Mouse (Mus musculus): Measurements from ENCODE around the gene Prmt2. TPM values are rescaled to one million over a fixed set of nuclear protein-coding genes. Genes with fewer than 3 reads are reported as not detected.

Prmt2 gene
- polyA plus RNA-seq, 2 experiments: 57.9 to 61.4 TPM

DNA sequence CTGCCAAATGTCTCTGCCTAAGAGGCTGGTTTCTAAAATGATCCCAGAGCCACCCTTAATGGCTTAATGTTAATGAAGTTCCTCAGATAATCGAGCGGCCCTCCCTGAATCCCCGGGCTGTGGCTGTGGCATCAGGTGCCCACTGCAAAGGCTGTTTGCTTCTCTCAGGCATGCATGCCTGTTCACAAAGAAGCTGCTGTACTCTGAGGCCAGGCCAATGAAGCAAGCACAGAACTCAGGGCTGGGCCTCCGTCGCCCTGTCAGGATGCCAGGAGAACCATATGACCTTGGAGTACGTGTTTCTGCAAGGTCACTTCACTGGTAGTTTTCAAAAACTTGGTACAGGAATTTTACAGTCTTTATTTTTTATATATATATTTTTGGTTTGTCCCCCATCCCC, 18.0 kb upstream of the Prmt2 start:
- Histone ChIP-seq H3K36me3 (ENCODE audit: control insufficient read depth, insufficient read depth, low read length) (no peaks in the 10 kb centered on the region), H3K4me3 (replicated peaks; ENCODE audit: low read length) (no peak overlapping the region), H3K4me1 (ENCODE audit: control insufficient read depth, insufficient read depth, low read length) (peaks cover 13% of the 10 kb centered on the region), H3K27ac (replicated peaks; ENCODE audit: low read depth, low read length) (0 out of 2 replicates have a peak overlapping the region, but pooled peaks have one; percentile 3), H3K27me3 (ENCODE audit: control insufficient read depth, insufficient read depth, low read length) (no peaks in the 10 kb centered on the region), H3K4me2 (replicated peaks; ENCODE audit: low read depth, low read length, severe bottlenecking) (no peak overlapping the region), H3K9me3 (ENCODE audit: control insufficient read depth, low read length) (no peaks in the 10 kb centered on the region), H3K9ac (ENCODE audit: low read depth, low read length, severe bottlenecking) (no peak overlapping the region)
- WGBS: 74% methylated on average over 6 of the region's 6 CpGs
- DNase-seq (ENCODE audit: low spot score) (no peak), ATAC-seq (ENCODE audit: low FRiP score, low read depth) (no peak)
- no peak for TF ChIP-seq POLR2A (IDR thresholded peaks at IDR 0.05; ENCODE audit: borderline replicate concordance, extremely low read depth, insufficient read depth, insufficient read length)

DNA sequence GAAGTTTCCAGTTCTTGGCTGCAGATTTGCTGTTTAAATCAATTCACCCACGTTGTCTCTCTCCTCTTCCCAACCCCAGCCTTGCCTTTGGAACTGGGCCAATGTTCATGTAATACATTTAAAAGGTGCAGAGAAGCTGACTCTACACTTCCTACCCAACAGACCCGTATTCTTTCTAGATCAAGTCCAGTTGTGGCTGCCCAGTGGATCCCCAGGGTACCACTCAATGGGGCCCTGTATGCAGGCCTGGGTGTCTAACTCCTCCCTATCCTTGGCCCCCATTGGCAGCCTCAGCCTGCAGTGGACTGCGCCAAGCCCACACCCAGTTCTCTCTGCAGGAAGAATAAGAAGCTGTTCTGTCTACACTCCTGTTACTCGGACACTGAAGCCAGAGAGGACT, 15.9 kb upstream of the Prmt2 start, which contains the start of gene S100b:
TSS of gene S100b (plus strand) at position 318 of the 400 bp plus-strand sequence.
- H3K27ac ChIP-seq (replicated peaks; ENCODE audit: low read depth, low read length): peak within 1 kb of the TSS; percentile 68
- no peaks in the 10 kb centered on the region for H3K36me3 ChIP-seq (ENCODE audit: control insufficient read depth, insufficient read depth, low read length)
- ATAC-seq (ENCODE audit: low FRiP score, low read depth) (peak; percentile 77), DNase-seq (ENCODE audit: low spot score) (peak; percentile 78)
- H3K4me2 ChIP-seq (replicated peaks; ENCODE audit: low read depth, low read length, severe bottlenecking): peak within 1 kb of the TSS; percentile 31; the same call in 1 of the 2 replicates
- peaks cover 13% of the 10 kb centered on the region for H3K4me1 ChIP-seq (ENCODE audit: control insufficient read depth, insufficient read depth, low read length)
- TF ChIP-seq POLR2A (IDR thresholded peaks at IDR 0.05; ENCODE audit: borderline replicate concordance, extremely low read depth, insufficient read depth, insufficient read length): no peak
- 0 out of 2 replicates have a peak within 1 kb of the TSS, but pooled peaks have one; percentile 18 for H3K9ac ChIP-seq (ENCODE audit: low read depth, low read length, severe bottlenecking)
- H3K4me3 ChIP-seq (replicated peaks; ENCODE audit: low read length): peak within 1 kb of the TSS; percentile 1
- H3K27me3 ChIP-seq (ENCODE audit: control insufficient read depth, insufficient read depth, low read length): no peaks in the 10 kb centered on the region
- WGBS: 38% methylated on average over 4 of the region's 4 CpGs
- no peaks in the 10 kb centered on the region for H3K9me3 ChIP-seq (ENCODE audit: control insufficient read depth, low read length)

DNA sequence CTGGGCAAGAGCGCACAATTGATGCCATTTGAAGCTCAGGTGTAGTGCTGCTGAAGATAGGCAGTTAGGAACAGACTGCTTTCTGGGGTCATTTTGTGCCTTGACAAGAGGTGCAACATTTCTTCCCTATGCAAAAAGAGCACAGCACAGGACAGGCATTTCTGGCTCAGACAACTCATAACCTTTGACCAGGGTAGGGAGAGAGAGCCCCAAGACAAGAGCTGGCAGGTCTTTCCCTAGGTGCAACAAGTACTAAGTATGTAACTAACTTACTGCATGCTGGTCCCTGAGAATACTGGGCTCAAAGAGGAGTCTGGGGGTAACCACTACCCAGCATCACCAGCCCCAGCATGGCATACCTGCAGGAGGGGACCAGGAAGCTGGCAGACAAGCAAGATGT, 15.4 kb upstream of the Prmt2 start:
- Histone ChIP-seq H3K36me3 (ENCODE audit: control insufficient read depth, insufficient read depth, low read length) (no peaks in the 10 kb centered on the region), H3K4me1 (ENCODE audit: control insufficient read depth, insufficient read depth, low read length) (peaks cover 13% of the 10 kb centered on the region), H3K9me3 (ENCODE audit: control insufficient read depth, low read length) (no peaks in the 10 kb centered on the region), H3K9ac (ENCODE audit: low read depth, low read length, severe bottlenecking) (no peak overlapping the region), H3K27me3 (ENCODE audit: control insufficient read depth, insufficient read depth, low read length) (no peaks in the 10 kb centered on the region), H3K4me2 (replicated peaks; ENCODE audit: low read depth, low read length, severe bottlenecking) (no peak overlapping the region), H3K27ac (replicated peaks; ENCODE audit: low read depth, low read length) (peak overlapping the region; percentile 68), H3K4me3 (replicated peaks; ENCODE audit: low read length) (no peak overlapping the region)
- DNase-seq (ENCODE audit: low spot score): no peak
- TF ChIP-seq POLR2A (IDR thresholded peaks at IDR 0.05; ENCODE audit: borderline replicate concordance, extremely low read depth, insufficient read depth, insufficient read length): no peak
- no peak for ATAC-seq (ENCODE audit: low FRiP score, low read depth)
- 100% methylated on average over 1 of the region's 1 CpGs for WGBS

DNA sequence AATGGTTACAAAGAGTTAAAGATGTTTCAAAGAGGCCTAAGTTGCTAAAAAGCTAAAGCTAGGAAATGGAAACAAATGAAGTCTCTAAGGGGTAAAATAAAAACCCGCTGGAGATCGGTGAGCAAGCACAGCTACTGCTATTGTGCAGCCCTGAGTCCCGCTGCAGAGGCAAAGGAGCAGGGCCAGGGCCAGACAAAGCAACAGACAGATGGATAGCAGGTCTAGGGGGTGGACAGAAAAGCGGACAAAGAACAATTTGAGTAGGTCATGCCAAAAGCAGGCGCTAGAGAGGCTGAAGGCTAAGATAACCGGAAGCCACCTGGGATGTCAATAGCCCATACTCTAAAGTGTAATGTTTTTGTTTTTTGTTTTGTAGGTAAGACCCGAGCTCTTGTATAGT, 13.2 kb upstream of the Prmt2 start:
- Histone ChIP-seq H3K27ac (replicated peaks; ENCODE audit: low read depth, low read length) (no peak overlapping the region), H3K27me3 (ENCODE audit: control insufficient read depth, insufficient read depth, low read length) (no peaks in the 10 kb centered on the region), H3K36me3 (ENCODE audit: control insufficient read depth, insufficient read depth, low read length) (no peaks in the 10 kb centered on the region), H3K4me1 (ENCODE audit: control insufficient read depth, insufficient read depth, low read length) (peaks cover 13% of the 10 kb centered on the region), H3K4me2 (replicated peaks; ENCODE audit: low read depth, low read length, severe bottlenecking) (no peak overlapping the region), H3K9me3 (ENCODE audit: control insufficient read depth, low read length) (no peaks in the 10 kb centered on the region), H3K4me3 (replicated peaks; ENCODE audit: low read length) (no peak overlapping the region), H3K9ac (ENCODE audit: low read depth, low read length, severe bottlenecking) (no peak overlapping the region)
- ATAC-seq (ENCODE audit: low FRiP score, low read depth): no peak
- 91% methylated on average over 7 of the region's 7 CpGs for WGBS
- no peak for TF ChIP-seq POLR2A (IDR thresholded peaks at IDR 0.05; ENCODE audit: borderline replicate concordance, extremely low read depth, insufficient read depth, insufficient read length)
- no peak for DNase-seq (ENCODE audit: low spot score)

DNA sequence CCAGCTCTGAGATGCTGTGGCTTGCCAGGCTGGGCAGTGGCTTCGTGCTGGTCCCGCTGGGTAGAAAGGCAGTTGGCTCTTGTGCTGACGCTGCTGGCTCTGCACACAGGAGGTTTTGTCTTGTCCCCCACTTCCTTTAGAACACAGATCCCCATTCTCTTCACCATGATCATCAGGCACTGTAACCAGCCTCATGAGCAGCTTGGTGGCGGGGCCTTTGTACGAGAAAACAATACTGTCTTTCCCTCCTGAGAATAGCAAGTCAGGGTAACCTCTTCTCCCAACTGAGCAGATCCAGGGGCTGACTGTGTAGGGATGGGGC, 10.9 kb upstream of the Prmt2 start:
- no peak overlapping the region for H3K27ac ChIP-seq (replicated peaks; ENCODE audit: low read depth, low read length)

More for the DNA sequence above, 10.9 kb upstream of the Prmt2 start:
- H3K4me2 ChIP-seq (replicated peaks; ENCODE audit: low read depth, low read length, severe bottlenecking): no peak overlapping the region
- no peaks in the 10 kb centered on the region for H3K27me3 ChIP-seq (ENCODE audit: control insufficient read depth, insufficient read depth, low read length)
- TF ChIP-seq POLR2A (IDR thresholded peaks at IDR 0.05; ENCODE audit: borderline replicate concordance, extremely low read depth, insufficient read depth, insufficient read length): no peak
- 92% methylated on average over 5 of the region's 5 CpGs for WGBS
- H3K9me3 ChIP-seq (ENCODE audit: control insufficient read depth, low read length): no peaks in the 10 kb centered on the region
- no peak for ATAC-seq (ENCODE audit: low FRiP score, low read depth)
- H3K4me1 ChIP-seq (ENCODE audit: control insufficient read depth, insufficient read depth, low read length): peaks cover 7% of the 10 kb centered on the region
- no peak for DNase-seq (ENCODE audit: low spot score)
- no peak overlapping the region for H3K4me3 ChIP-seq (replicated peaks; ENCODE audit: low read length)
- H3K9ac ChIP-seq (ENCODE audit: low read depth, low read length, severe bottlenecking): no peak overlapping the region
- no peaks in the 10 kb centered on the region for H3K36me3 ChIP-seq (ENCODE audit: control insufficient read depth, insufficient read depth, low read length)

Data from limb, embryonic 14.5 days (tissue).